Mouse (Mus musculus) liver, embryonic 15.5 days (tissue): ENCODE data around the gene Eid3. TPM values are rescaled to one million over a fixed set of nuclear protein-coding genes. Genes with fewer than 3 reads are reported as not detected.

Experiments used
- ATAC-seq: fragments of 200-750 bp; cut with Nextera tagmentation; 2 replicates; pipeline ENCODE4 v1.8.0; 2017; ENCODE audit warnings: moderate number of reproducible peaks, mild to moderate bottlenecking, moderate library complexity; ENCODE audit not compliant: insufficient read depth
- H3K27ac ChIP-seq: fragments of 300-500 bp; sonication (generic); replicated peaks from 2 replicates; pipeline ENCODE4 v1.5.1; 2015; ENCODE audit warnings: mild to moderate bottlenecking, inconsistent platforms
- H3K27me3 ChIP-seq: fragments of 300-500 bp; sonication (generic); 2 replicates; pipeline ENCODE4 v1.6.1; 2015; ENCODE audit warnings: mild to moderate bottlenecking, inconsistent platforms
- H3K36me3 ChIP-seq: fragments of 300-500 bp; sonication (generic); replicated peaks from 2 replicates; pipeline ENCODE4 v1.6.1; 2015; ENCODE audit warnings: moderate library complexity, mild to moderate bottlenecking, inconsistent platforms
- H3K4me1 ChIP-seq: fragments of 300-500 bp; sonication (generic); replicated peaks from 2 replicates; pipeline ENCODE4 v1.6.1; 2015; ENCODE audit warnings: inconsistent platforms
- H3K4me2 ChIP-seq: fragments of 300-500 bp; sonication (generic); 2 replicates; pipeline ENCODE4 v1.6.1; 2015; ENCODE audit warnings: moderate library complexity, mild to moderate bottlenecking, inconsistent platforms
- H3K4me3 ChIP-seq: fragments of 300-500 bp; sonication (generic); replicated peaks from 2 replicates; pipeline ENCODE4 v1.5.1; 2015; ENCODE audit warnings: mild to moderate bottlenecking, inconsistent platforms
- H3K9ac ChIP-seq: fragments of 300-500 bp; sonication (generic); 2 replicates; pipeline ENCODE4 v1.6.1; 2015; ENCODE audit warnings: moderate library complexity, mild to moderate bottlenecking, inconsistent platforms
- H3K9me3 ChIP-seq: fragments of 300-500 bp; sonication (generic); replicated peaks from 2 replicates; pipeline ENCODE4 v1.6.1; 2016; ENCODE audit warnings: inconsistent platforms
- WGBS: fragments of 180-500 bp; shearing (Covaris S2); methylation state at CpG from one replicate; pipeline ENCODE4 v1.1.7; 2015; ENCODE audit warnings: mixed read lengths; ENCODE audit not compliant: insufficient replicate concordance; 5-methylcytosine and 5-hydroxymethylcytosine counted together
- polyA plus RNA-seq: library from polyadenylated mRNA; unstranded; fragments of >200 nt; fragmentation: Nextera tagmentation; extraction: Ambion mirVana; gene quantifications from 2 replicates; pipeline ENCODE4 v1.2.1, GENCODE M21; 2015

Gene Eid3
- 0.14 and 0.15 TPM in 2 replicates for polyA plus RNA-seq

DNA sequence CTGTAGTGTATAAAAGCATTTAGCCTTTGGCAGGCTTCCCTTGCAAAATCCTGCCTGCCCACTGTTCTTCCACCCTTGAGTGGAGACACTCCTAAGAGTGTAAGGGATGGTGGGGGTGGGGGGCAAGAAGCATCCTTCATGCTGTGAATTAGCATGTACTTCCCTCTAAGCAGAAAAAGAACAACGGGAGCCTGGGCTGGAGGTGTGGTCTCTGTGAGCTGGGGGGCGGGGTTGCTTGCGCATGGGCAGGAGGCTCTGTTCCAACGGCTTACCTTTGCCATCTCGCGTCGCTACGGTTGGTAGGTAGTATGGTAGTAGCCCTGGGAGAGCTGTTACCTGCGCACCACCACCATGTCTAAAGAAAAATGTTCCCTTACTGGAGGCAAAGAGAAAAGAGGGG lies at the start of gene Eid3:
Gene Eid3 (plus strand): TSS at position 271 of the 400 bp plus-strand sequence.
- no peaks in the 10 kb centered on the region for H3K9me3 ChIP-seq
- H3K36me3 ChIP-seq = peaks cover 69% of the 10 kb centered on the region
- no peak for ATAC-seq
- no peaks in the 10 kb centered on the region for H3K27me3 ChIP-seq
- 73% methylated on average over 9 of the region's 9 CpGs for WGBS
- H3K9ac ChIP-seq = no peak within 1 kb of the TSS
- no peak within 1 kb of the TSS for H3K27ac ChIP-seq
- no peak within 1 kb of the TSS for H3K4me3 ChIP-seq
- H3K4me1 ChIP-seq = peaks cover 56% of the 10 kb centered on the region
- H3K4me2 ChIP-seq = no peak within 1 kb of the TSS

DNA sequence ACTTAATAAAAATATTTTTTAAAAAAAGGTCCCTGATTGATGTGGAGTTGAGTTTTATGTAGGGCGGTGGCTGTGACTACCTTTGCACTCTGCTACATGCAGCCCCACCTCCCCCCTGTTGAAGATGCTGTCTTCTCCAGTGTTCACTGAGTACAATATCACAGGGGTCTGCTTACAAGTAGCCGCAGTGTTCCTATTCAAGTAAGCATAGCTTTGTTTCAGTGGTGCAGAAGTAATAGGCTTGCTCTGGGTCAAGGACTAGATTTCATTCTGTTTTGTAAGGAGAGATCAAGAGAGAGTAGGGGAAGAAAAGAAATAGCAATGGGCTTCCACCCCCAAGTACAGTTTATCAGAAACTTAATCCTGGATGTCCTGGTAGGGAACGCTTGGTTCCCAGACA lies 48.9 kb upstream of the Eid3 start:
- Histone ChIP-seq H3K4me3 (no peak overlapping the region), H3K27ac (no peak overlapping the region), H3K27me3 (peaks cover 2% of the 10 kb centered on the region), H3K9ac (no peak overlapping the region), H3K9me3 (no peaks in the 10 kb centered on the region), H3K4me2 (no peak overlapping the region), H3K4me1 (peaks cover 16% of the 10 kb centered on the region), H3K36me3 (no peaks in the 10 kb centered on the region)
- ATAC-seq = no peak
- 81% methylated on average over 3 of the region's 3 CpGs for WGBS

DNA sequence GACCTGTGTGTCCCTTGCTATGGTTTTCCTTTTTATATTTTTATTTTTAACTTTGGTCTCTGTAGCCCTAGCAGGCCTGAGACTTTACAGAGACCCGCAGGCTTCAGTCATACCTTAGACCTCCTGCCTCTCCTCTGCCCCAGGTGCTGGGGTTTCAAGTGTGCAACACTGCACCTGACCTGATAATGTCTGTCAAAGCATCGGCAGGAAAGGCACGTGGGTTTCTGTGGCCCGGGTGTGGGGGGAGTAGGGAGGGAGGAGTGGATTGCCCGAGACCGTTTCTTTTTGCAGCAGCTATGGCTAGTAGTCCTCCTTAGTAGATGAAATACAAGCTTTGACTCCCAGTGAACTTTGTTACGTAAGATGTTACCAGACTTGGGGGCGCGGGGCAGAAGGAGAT lies 48.5 kb upstream of the Eid3 start:
- WGBS = 43% methylated on average over 9 of the region's 9 CpGs
- H3K36me3 ChIP-seq = no peaks in the 10 kb centered on the region
- no peak overlapping the region for H3K27ac ChIP-seq
- no peak overlapping the region for H3K4me2 ChIP-seq
- peaks cover 16% of the 10 kb centered on the region for H3K4me1 ChIP-seq
- no peak for ATAC-seq
- no peaks in the 10 kb centered on the region for H3K27me3 ChIP-seq
- no peaks in the 10 kb centered on the region for H3K9me3 ChIP-seq
- no peak overlapping the region for H3K4me3 ChIP-seq
- no peak overlapping the region for H3K9ac ChIP-seq

DNA sequence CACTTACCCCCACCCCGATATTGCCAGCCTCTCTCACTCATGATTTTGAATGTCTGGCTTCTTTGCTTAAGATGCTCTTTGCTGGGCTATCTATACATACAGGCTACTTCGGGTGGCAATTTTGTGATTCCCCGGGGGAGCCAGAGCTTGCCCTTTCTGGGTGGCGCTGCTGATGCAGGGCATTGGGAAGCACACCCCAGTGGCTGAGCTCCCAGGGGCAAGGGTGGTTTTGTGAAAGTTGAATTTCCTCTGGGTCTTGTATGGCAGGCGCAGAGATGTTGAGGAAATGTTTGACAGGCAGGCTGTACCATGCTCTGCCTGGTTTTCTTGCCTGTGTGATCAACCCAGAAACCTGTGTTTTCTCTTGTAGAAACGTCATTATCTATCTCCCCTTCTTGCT lies 47.8 kb upstream of the Eid3 start:
- Histone ChIP-seq H3K27ac (no peak overlapping the region), H3K4me3 (no peak overlapping the region), H3K36me3 (no peaks in the 10 kb centered on the region), H3K9ac (no peak overlapping the region), H3K4me2 (no peak overlapping the region), H3K27me3 (no peaks in the 10 kb centered on the region), H3K4me1 (peaks cover 12% of the 10 kb centered on the region), H3K9me3 (no peaks in the 10 kb centered on the region)
- 65% methylated on average over 6 of the region's 6 CpGs for WGBS
- ATAC-seq = no peak

DNA sequence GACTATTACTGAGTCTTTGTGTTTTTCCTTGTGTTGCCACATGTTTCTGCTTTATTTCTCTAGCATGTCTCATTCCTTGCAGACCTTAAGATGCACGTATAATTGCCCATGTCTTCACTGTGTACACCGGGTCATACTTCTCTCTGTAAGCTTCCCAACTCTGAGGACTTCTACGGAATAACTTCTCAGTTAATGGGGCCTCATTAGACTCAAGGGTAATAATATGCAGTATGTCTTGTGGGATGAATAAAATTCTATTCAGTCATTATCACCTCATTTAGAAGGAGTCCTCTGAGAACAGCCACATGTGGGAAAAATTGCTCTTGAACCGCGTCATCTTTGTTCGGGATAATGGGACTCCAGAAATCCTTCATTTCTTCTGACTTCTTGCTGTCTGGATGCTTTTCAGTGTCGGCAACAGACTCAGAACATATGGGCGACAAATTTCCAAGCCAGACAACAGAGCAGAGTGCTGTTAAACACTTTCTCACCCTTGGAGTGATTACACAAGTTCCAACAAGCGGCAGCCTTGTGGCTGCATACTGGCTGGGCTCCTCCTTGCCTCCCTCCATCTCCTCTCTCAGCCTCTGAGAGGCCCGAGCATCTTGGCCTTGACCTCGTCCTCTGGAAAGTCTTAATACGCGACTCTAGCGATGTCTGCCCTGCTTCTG lies 43.2 kb upstream of the Eid3 start:
- no peak overlapping the region for H3K27ac ChIP-seq
- H3K9ac ChIP-seq = no peak overlapping the region
- H3K27me3 ChIP-seq = no peaks in the 10 kb centered on the region
- WGBS = 70% methylated on average over 14 of the region's 14 CpGs
- no peaks in the 10 kb centered on the region for H3K4me1 ChIP-seq
- no peaks in the 10 kb centered on the region for H3K9me3 ChIP-seq
- H3K36me3 ChIP-seq = no peaks in the 10 kb centered on the region
- H3K4me2 ChIP-seq = no peak overlapping the region
- no peak overlapping the region for H3K4me3 ChIP-seq
- no peak for ATAC-seq

DNA sequence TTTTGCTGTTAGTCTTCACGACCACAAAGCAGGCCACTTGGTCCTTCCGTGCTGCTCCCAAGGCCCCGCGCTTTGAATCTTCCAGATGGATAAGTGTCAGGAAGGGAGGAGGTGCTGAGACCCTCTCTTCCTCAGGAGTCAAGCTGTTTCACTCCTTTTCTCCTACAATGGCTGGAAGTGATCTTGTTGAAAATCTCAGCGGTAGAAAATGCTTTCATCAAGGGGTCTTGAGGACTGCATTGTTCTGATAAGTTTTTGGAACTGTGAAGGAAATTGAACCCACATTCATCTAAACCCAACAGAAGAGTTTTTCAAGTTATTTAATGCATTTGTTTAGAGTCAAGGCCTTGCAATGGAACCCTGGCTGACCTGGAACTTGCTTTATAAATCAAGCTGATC lies 42.6 kb upstream of the Eid3 start:
- H3K27me3 ChIP-seq = no peaks in the 10 kb centered on the region
- no peak overlapping the region for H3K4me2 ChIP-seq
- H3K4me1 ChIP-seq = no peaks in the 10 kb centered on the region
- H3K9ac ChIP-seq = no peak overlapping the region
- no peak for ATAC-seq
- no peak overlapping the region for H3K27ac ChIP-seq
- no peaks in the 10 kb centered on the region for H3K9me3 ChIP-seq
- 68% methylated on average over 5 of the region's 5 CpGs for WGBS
- H3K4me3 ChIP-seq = no peak overlapping the region
- no peaks in the 10 kb centered on the region for H3K36me3 ChIP-seq

DNA sequence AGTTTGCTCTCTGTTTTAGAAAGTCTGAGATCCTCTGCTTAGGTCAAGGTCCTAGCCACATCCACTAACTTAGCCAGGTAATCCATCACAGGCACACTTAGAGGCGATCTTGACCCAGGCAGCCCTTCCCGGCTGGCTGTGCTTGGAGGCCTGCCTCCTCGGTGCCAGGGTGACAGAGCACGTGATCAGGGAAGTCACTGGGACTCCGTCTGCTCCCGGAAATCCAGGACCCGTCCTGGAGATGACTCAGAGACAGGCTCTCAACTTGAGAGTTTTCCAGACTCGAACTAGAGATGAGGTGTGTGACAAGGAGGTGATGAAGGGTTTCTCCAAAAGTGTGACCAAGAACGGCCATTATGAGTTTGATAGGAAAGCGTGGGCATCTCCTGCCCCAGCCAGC lies 41.9 kb upstream of the Eid3 start:
- H3K9ac ChIP-seq = no peak overlapping the region
- no peaks in the 10 kb centered on the region for H3K4me1 ChIP-seq
- H3K4me3 ChIP-seq = no peak overlapping the region
- 60% methylated on average over 10 of the region's 10 CpGs for WGBS
- no peaks in the 10 kb centered on the region for H3K27me3 ChIP-seq
- H3K9me3 ChIP-seq = no peaks in the 10 kb centered on the region
- no peak overlapping the region for H3K27ac ChIP-seq
- H3K36me3 ChIP-seq = no peaks in the 10 kb centered on the region
- H3K4me2 ChIP-seq = no peak overlapping the region
- no peak for ATAC-seq

DNA sequence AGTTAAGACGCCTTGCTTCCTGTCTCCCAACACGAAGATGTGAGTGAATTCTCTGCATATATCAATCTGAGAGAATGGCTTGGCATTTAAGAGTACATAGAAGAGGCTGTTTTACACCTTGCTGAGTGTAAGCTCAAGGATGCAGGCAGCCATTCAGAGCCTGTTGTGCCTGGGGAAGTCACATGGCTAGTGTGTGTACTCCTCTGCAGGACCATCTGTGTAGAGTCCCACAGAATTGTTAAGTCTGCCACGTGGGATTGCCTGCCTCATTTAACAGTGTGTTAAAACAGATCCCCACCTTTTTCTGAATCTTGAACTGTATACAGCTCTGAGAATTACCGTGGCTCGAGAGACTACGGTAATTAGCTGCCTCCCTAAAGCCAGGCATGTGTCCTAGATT lies 39.9 kb upstream of the Eid3 start:
- ATAC-seq = no peak
- Histone ChIP-seq H3K36me3 (no peaks in the 10 kb centered on the region), H3K4me1 (no peaks in the 10 kb centered on the region), H3K9me3 (no peaks in the 10 kb centered on the region), H3K4me2 (no peak overlapping the region), H3K27ac (no peak overlapping the region), H3K9ac (no peak overlapping the region), H3K27me3 (no peaks in the 10 kb centered on the region), H3K4me3 (no peak overlapping the region)
- 44% methylated on average over 6 of the region's 6 CpGs for WGBS

DNA sequence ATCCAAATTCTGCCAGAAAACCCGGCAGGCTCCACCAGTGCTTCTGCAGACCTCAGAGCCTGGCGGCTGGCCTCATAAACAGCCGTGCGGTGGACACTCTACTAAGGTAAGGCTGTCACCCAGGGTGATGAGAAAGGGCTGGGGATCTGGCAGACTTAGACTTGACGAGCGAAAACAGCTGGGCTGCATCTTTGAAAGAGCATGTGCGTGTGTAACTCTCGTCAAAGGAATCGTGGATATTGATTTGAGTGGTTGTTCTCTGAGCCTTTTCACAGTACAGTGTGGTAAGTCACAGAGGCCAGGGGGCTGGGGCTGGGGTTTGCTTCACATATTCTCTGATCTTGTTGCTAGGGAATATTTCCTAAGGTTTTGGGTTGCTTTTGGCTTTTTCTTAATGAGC lies 32.5 kb upstream of the Eid3 start, which contains the start of gene Txnrd1:
Gene Txnrd1 (plus strand): TSS at position 26 of the 400 bp plus-strand sequence.
- no peak within 1 kb of the TSS for H3K4me3 ChIP-seq

DNA sequence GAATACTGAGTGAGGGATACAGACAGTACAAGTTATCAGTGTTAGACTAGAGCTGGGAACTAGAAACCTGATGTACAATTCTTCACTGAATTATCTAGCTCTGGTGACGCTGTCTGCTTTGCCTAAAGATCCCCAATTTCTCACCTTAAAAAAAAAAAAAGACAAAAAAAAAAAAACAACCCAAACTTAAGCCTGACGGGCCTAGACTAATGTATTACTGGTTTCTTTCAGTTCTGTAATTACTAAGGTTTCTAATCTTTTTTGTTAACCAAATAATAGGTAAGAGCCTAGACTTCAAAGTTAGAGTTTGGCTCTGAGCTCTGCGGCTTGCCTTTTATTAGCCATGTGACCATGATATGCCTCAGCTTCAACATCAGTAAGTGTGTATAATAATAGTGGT lies 30.5 kb upstream of the Eid3 start:
- no peak for ATAC-seq
- Histone ChIP-seq H3K36me3 (no peaks in the 10 kb centered on the region), H3K9me3 (no peaks in the 10 kb centered on the region), H3K4me1 (no peaks in the 10 kb centered on the region), H3K27me3 (no peaks in the 10 kb centered on the region), H3K4me2 (no peak overlapping the region), H3K27ac (no peak overlapping the region), H3K9ac (no peak overlapping the region), H3K4me3 (no peak overlapping the region)
- 71% methylated on average over 3 of the region's 3 CpGs for WGBS

More for the DNA sequence above, 32.5 kb upstream of the Eid3 start, which contains the start of gene Txnrd1:
- H3K9me3 ChIP-seq = no peaks in the 10 kb centered on the region
- H3K4me2 ChIP-seq = no peak within 1 kb of the TSS
- H3K27me3 ChIP-seq = no peaks in the 10 kb centered on the region
- no peak for ATAC-seq
- H3K36me3 ChIP-seq = no peaks in the 10 kb centered on the region
- H3K4me1 ChIP-seq = no peaks in the 10 kb centered on the region
- H3K27ac ChIP-seq = no peak within 1 kb of the TSS
- no peak within 1 kb of the TSS for H3K9ac ChIP-seq
- 62% methylated on average over 9 of the region's 9 CpGs for WGBS

DNA sequence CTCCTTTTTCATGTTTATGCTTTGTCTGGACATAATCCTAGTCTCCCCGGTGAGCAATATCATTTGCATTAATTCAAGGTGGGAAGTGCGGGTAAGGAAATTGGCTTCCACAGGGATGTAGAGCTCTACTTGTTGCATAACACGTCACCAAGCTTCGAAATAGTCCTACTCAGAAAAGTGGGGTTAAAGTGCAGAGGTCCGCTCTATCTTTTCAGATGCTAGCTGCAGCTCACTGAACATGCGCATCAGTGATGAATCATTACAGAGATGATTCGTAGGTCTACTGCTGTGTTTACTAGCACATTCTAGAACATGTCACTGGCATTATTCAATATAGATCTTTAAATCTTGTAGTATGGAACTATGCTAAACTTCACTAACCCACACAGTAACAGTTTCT lies 28.0 kb upstream of the Eid3 start:
- no peaks in the 10 kb centered on the region for H3K36me3 ChIP-seq
- no peak overlapping the region for H3K9ac ChIP-seq
- 67% methylated on average over 7 of the region's 7 CpGs for WGBS
- no peak overlapping the region for H3K27ac ChIP-seq
- no peaks in the 10 kb centered on the region for H3K9me3 ChIP-seq
- H3K27me3 ChIP-seq = no peaks in the 10 kb centered on the region
- no peaks in the 10 kb centered on the region for H3K4me1 ChIP-seq
- H3K4me2 ChIP-seq = no peak overlapping the region
- no peak overlapping the region for H3K4me3 ChIP-seq
- ATAC-seq = no peak

DNA sequence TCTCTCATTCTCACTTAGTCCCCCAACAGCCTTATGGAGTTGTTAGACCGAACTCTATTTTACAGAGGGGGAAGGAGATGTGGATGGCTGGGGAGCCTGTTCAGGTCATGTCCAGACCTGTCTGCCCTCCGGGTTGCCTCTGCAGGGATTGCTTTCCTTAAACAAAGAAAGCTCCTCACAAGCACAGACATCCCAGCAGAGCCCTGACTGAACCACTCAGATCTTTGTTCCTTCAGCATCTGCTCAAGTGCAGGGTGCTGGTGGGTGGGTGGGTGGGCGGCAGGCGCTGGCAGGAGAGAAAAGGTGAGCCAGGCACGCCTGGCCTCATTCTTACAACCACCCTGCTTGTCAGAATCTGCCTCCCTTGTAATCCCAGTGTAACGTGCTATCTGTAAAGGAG lies 22.3 kb upstream of the Eid3 start:
- 64% methylated on average over 6 of the region's 6 CpGs for WGBS
- Histone ChIP-seq H3K4me2 (no peak overlapping the region), H3K9me3 (no peaks in the 10 kb centered on the region), H3K36me3 (no peaks in the 10 kb centered on the region), H3K4me3 (no peak overlapping the region), H3K4me1 (peaks cover 4% of the 10 kb centered on the region; the same call in 1 of the 2 replicates), H3K9ac (no peak overlapping the region), H3K27ac (no peak overlapping the region), H3K27me3 (no peaks in the 10 kb centered on the region)
- ATAC-seq = no peak
